Mouse (Mus musculus): ENCODE measurements at regions not wholly inside any gene's neighbourhood (a gene's known extent, or its start where the extent isn't known, plus 50 kb on each side); places are given as distances from the start of the nearest gene placed in this dataset.

DNA sequence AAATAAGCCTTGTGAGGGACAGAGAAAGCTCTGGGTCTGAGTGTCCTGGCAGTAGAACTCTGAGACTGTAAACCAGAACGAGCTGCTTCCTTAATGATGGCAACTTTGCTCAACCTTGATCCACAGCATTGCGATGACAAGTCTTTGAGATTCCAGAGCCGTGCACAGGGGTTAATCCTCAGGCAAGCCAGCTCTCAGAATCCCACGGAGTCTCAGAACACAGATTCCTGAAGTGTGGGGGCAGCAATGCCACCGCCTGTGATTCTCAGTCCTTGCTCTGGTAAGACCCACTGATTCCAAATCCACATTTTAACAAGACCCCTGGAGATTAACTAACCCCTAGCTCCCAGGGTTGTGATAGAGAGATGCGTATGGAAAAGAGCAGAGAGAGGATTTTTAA, 255.5 kb upstream of the AI593442 start:
- TF ChIP-seq CTCF (IDR thresholded peaks at IDR 0.05; ENCODE audit: low read depth) = no peak
- no peak for TF ChIP-seq EP300 (IDR thresholded peaks at IDR 0.05; ENCODE audit: low read depth)
